Mouse (Mus musculus) ES-CJ7 (cell line): ENCODE measurements around the gene Psors1c2.

Source experiments
- DNase-seq: peaks from one replicate; pipeline ENCODE4 v3.0.0; 2011; ENCODE audit warnings: low read depth, low spot score

Gene Psors1c2

DNA sequence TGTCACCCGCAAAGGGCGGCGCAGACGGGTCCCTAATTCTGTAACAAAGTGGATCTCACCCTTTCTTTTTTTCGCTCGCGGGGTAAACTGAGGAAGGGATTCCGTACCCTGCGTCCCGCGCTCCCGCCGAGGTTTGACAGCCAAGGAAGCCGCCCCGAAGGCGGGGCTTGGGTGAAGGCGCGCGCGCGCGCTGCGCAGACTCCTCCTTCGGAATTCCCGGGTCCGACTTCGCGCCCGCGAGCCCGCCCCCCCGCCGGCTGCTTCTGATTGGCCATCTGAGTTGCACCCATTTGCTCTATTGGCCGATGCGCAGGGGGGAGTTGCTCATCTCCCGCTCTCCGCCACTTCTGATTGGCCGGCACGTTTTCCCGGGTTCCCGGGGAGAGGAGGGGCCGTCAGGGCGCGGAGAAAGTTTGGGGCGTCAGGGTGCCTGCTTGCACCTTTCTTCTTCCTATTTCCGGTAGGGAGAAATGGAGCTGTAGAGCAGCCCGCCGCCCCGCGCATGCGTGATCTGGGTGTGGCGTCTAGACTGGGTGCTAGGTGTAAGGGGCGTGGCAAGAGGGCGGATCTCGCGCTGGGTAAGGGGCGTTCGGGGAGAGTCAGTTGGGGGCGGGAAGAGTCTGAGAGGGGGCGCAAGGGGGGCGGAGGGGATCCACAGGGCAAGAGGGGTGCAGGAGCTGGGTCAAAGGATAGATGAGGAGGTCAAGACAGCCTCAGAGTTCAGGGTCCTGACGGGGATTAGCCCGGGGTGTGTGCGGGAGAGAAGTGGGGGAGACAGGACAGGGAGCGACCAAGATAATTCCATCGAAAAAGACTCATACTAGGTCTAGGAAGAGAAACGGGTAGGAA lies 16.1 kb upstream of the Psors1c2 start, which contains the start of the genes Tcf19 and Cchcr1:
Tcf19 (minus strand) TSS at position 173 of the 849 bp plus-strand sequence.
Cchcr1 (plus strand) TSS at position 449 of the 849 bp plus-strand sequence.
- DNase-seq = peak; percentile 98

DNA sequence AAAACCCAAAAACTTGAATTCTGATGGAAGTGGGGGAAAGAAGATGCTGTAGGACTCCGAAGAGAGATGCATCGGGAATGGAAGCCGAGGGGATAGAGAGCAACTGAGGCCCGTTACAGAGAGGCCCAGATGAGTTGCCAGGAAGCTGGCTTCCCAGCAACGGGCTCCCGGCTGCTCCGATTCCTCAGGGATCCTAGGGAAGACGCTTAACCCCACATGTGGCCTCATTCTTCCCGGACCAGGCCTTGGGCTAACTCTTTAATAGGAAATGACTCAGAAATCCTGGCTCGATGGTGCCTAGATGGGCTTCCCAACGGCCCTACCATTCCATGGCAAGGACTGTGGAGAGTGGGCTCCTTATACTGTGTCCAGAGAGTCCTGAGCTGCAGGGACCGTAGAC lies 15.5 kb upstream of the Psors1c2 start:
- peak; percentile 29 for DNase-seq

DNA sequence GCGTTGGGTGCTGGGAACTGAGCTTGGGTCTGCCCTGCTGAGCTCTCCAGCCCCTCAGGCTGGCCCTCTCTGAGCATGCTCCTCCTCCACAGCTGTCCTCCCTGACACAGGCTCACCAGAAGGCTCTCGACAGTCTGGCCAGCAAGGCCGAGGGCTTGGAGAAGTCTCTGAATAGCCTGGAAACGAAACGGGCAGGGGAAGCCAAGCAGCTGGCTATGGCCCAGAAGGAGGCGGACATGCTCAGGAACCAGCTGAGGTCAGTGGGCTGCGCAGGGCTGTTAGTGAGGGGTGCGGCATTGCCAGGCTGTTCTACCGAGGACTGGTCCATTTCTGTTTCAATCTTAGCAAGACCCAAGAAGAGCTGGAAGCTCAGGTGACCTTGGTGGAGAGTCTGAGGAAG lies 8.6 kb upstream of the Psors1c2 start:
- DNase-seq = no peak

DNA sequence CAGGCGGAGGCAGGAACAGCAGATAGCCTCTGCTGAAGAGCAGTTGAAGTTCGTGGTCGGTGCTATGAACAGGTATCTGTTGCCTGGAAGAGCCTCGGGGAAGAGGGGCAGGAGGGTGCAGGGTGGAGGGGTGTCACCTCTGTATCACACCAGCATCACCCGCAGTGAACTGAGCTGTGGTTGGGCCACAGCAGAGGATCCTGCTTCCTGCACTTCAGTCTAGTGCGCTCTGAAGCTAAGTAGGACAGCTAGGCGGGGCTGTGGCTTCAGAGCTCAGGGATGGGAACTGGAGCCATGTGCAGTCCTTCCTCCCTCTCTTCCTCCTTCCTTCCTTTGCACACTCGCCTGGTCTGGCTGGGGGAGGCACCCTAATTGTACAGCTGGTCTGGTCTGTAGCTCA lies 6.4 kb upstream of the Psors1c2 start:
- DNase-seq = peak; percentile 47

DNA sequence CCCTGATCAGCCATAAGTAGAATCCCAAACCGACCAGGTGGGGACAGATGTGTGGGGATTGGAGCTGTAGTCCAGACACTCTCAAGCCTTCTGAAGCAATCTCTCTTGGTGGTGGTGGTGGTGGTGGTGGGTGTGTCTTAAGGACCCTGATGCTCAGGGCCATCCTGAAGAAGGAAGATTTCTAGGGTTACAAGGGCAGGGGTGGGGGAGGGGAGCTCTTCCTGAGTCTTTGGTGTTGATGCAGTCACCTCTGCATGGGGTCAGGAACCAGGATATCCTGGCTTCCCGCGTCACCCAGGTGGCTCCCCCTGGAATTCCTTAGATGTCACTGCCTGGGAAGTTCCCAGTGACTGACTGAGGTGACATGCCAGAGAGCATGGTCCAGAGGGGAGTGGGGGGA lies 641 bp upstream of the Psors1c2 start:
- peak; percentile 90 for DNase-seq

DNA sequence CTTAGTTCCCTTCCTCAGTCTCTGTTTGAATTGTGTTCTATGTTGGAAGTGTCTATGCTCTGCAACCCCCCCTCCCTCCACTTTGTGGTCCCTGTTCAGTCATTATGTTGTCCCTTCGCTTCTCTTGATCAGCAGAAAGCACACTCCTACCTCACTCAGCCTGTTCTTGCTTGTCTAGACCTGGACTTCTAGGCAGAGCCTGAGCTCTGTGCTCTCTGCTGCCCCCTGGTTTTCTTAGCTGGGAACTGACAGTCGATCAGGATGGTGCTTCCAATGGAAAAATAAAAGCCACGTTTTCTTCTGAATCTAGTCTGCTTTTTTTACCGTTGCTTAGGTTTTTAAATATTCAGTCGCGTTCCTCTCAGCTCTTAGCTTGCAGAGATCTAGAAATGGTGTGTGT lies 1.3 kb downstream of the Psors1c2 start:
- DNase-seq = peak; percentile 90

DNA sequence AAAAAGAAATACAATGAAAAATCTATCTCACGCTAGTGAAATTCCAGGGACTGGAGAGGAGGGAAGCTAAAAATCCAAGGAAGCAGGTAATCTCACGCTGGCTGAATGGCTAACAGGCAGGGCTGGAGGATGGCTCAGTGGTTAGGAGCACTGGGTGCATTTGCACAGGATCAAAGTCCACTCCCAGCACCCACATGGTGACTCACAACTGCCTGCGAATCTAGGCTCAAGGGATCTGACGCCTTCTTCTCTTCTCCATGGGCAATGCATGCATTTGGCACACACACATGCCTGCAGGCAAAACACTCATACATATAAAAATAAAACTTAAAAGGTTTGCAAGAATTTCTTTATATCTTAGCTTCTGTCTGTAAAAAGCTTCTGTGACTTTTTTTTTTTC lies 4.4 kb downstream of the Psors1c2 start:
- DNase-seq = no peak

DNA sequence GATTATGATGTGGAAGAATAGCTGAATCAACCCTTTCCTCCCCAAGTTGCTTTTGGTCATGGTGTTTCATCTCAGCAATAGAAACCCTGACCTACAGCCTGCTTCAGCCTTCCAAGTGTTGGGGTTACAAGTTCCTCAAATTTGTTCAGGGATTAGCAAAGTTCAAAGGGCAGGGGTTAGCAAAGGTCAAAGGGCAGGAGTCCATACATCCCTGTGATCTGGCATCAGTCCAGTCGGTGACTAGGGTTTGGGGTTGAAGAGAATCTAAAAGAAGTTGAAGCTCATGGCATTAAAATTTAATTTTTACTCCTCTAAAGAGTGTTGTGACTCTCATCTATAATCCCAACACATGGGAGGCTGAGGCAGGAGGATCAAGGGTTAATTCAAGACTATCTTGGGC lies 5.5 kb downstream of the Psors1c2 start:
- DNase-seq = no peak

DNA sequence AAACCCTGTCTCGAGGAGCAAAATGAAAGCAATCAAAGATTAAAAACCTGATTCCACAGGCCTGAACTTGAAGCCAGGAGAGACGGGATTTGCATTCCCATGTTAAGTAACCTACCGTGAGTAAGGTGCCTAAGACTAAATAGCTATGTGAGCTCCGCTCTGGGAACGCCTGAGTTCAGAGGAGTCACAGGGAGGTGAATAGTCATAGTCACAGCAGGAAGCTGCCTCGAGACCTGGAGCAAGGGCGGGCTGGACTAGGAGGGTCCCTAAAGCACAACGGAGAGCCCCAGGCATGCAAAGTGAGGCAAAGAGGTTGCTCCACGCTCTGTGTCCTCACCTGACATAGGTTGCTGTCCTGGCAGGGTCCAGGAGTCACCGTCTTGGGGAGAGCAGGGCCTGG lies 6.5 kb downstream of the Psors1c2 start:
- peak; percentile 80 for DNase-seq

DNA sequence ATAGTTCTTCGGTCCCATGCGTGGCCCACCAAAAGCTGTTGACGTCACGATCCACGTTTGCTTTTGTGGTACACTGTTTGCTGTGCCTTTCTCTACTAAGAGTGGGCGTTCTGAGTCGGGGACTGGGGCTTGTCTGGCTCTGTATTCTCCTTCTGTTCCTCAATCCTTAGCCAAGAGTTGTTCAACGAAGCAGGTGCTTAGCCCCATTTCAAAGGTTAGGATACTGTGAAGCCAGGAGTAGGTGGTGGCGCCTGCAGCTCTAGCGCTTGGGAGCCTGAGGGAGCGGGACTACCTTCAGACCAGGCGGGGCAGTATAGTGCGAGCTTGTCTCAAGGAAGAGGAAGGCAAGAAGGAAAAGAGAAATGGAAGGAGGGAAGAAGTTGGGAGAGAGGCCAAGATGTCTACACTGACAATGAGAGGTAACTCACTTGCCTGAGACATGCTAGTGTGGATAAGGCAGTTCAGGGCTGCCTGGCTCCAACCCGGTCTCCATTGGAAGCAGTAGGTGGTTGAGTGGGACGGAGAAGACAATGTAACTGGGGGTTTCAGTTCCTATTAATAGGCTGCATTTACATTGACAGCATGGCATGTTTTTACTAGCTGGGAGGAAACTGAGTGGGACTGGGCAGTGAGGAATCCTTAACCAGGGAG lies 9.9 kb downstream of the Psors1c2 start:
- peak; percentile 88 for DNase-seq

DNA sequence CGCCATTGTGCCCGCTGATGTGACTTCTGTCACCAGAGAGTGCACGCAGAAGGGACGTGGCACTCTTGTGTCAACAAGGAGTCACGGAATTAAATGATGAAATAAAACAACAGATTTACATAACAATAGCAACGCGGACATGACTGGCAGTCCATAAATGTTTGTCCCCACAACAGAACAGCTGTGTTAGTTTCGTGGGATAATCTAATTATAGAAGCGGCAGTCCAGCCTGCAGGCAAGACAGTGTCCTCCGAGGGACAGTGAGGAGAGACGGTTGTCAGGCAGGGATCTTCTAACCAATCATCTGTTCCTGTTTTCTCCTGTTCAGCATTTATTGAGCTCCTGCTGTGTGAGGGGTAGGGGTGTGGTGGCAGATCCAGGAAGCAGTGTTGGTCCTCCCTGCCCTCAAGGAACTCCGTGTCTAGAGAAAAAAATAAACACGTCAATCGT lies 10.4 kb downstream of the Psors1c2 start:
- peak; percentile 65 for DNase-seq

DNA sequence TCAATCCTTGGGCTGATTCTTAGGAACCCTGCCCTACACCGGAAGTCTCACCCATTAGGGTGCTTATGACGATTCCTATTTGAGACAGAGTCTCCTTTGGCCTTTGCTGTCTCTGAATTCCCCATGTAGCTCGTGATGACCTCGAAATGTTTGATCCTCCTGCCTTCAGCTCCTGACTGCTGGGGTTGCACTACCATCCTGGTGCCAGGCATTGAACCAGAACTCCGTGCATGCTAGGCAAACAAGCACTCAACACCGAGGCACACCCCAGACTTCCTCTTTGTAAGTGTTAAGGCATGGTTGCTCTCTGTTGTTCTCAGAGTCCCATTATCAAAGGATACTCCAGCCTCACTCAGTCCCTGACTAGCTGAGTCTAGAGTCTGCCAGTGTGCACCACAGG lies 11.0 kb downstream of the Psors1c2 start:
- no peak for DNase-seq

DNA sequence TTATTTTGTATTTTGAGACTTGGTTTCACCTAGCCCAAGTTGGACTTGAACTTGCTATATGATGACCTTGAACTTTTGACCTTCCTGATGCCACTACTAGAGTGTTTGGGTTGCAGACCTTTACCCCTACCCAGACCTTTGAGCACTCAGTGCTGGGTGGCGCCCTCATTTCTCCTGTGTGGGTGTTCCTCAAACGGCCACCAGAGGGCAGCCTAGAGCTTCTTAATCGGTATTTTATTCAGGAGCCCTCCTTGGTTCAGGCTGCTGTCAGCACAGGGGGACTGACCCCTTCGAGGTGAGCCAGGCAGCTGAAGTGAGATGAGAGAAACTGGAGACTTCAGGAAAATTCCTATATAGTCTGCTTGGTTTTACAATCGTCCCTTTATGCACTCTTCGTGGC lies 11.7 kb downstream of the Psors1c2 start:
- DNase-seq = peak; percentile 89

DNA sequence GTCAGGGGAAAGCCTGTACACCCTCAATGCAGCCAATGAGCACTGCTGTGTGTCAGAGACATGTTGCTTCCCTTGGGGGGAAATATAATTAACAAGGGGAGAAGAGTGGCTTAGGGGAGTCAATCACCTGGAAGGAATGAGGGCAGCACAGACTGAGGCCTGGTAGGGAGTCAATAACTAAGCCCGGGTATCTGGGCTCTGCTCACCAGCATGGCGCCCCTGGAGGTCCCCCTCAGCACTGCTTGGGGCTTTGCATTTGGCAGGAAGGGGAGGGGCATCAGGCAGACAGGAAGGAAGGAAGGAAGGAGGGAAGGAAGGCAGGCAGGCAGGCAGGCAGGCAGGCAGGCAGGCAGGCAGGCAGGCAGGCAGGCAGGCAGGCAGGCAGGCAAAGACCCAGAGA lies 14.5 kb downstream of the Psors1c2 start:
- DNase-seq = peak; percentile 90

DNA sequence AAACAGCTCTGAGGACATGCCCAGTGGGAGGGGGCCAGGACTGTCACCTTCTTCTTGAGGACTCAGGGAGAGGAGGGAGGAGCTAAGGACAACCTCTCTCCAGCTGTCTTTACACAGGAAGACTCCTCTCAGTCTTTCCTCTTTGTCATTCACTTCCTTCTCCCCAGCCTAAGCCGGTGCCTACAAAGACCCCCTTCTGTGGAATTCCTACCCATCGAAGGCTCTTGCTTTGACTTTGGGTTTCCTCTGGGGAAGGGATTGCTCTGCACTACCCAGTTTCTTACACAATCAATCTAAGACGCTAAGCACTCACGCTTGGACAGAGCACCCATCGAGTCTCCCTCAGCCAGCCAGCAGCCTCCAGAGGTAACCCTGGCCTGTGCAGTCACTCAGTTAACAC lies 15.6 kb downstream of the Psors1c2 start:
- DNase-seq = peak; percentile 57

DNA sequence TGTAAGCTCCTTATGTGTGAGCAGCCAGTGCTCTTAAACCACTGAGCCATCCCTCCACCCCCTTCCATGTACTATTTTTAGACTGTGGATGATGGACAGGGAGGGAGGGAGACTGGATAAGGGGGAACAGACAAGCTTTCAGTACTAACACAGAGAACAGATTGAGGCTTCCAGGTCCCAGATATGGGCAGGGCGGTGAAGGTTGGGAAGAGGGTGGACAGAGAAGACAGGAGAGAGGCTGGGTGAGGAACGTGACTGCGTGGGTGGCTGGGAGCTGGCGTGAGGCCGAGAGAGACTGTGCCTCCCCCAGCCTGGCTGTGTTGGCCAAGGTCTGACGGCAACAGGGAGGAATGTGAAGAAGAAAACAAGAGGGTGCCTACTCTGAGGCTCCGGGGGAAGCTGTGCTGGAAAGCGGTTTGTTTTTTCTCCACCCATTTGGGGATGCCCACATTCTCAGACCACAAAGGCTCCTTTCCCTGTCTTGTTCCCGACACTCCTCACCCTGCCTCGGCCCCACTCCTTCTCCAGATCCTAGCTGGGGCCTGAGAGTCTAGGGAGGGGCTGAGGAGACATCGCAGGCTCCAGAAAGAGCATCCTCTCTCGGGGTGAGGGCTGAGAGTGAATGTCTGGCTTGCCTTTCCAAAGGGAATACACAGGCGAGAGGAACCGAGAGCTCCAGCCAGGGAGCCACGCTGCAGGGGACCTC lies 16.6 kb downstream of the Psors1c2 start:
- DNase-seq = no peak

DNA sequence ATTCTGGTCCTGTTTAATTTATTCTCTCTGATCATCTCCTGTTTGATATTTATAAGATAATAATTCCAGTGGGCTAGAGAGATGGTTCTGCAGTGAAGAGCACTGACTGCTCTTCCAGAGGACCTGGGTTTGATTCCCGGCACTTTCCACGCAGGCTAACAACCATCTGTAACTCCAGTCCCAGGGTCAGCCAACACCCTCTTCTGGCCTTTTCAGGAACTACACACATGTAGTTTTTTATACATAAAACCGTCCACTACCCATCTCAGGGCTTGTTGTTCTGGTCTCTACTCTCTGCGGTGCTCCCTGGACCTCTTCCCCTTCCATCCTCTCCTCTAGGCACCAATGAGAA lies 17.1 kb downstream of the Psors1c2 start:
- DNase-seq = peak; percentile 44

DNA sequence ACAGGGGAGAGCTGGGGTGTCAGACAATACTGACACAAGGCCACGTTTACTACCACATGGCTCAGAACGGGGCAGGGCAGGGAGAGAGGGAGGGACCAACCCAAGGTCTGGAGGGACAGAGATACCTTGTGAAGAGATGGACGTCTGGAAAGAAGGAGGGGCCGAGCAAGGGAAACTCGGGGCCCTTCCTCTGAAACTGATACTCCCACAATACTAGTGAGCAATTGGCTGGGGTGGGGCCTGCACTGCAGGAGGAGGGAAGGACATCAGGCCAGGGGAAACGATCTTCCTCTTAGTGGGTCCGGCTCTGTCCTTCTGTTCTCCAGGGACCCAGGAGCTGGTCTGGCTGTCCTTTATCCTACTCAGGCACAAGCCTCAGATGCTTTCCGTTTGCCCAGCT lies 17.9 kb downstream of the Psors1c2 start:
- DNase-seq = no peak

DNA sequence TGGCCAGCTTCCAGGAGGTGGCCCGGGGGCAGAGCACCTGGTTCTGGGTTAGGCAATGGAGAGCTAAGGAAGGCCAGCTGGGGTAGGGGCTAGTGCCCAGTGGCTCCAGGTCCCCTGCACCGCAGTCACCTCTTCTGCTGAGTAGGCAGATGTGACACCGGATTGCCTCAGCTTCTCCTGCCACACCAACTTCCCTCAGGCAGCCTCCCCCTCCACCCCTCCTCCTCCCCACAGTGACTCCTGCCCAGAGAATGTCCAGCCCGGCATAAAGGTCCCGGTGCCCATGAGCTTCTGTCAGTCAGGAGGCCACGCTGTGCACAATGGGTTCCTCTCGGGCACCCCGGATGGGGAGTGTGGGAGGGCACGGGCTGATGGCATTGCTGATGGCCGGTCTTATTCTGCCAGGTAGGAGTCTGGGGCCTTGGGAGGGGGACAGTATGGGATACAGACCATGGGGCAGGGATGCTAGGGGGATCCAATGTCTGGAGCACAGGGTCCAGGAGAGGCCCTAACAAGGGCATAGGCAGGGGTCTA lies 18.9 kb downstream of the Psors1c2 start, which contains the start of gene Cdsn:
Cdsn (plus strand) TSS at position 248 of the 534 bp plus-strand sequence.
- no peak for DNase-seq

DNA sequence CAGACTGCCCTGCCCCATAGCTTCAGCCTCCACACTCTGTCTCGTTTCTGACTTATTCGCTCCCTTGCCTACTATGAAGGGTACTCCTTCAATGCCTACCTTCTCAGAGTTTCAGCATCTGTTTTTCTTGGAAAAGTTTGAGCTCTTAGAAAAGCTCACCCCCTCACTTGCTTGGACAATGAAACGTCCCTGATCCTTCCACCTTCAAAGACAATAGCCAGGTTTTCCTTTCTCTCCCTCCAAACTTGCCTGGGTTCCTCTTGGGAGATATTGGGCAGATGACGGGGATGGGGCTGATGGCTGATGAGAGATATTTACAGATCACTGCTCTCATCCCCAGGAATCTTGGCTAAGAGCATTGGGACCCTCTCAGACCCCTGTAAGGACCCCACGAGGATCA lies 21.3 kb downstream of the Psors1c2 start:
- no peak for DNase-seq

DNA sequence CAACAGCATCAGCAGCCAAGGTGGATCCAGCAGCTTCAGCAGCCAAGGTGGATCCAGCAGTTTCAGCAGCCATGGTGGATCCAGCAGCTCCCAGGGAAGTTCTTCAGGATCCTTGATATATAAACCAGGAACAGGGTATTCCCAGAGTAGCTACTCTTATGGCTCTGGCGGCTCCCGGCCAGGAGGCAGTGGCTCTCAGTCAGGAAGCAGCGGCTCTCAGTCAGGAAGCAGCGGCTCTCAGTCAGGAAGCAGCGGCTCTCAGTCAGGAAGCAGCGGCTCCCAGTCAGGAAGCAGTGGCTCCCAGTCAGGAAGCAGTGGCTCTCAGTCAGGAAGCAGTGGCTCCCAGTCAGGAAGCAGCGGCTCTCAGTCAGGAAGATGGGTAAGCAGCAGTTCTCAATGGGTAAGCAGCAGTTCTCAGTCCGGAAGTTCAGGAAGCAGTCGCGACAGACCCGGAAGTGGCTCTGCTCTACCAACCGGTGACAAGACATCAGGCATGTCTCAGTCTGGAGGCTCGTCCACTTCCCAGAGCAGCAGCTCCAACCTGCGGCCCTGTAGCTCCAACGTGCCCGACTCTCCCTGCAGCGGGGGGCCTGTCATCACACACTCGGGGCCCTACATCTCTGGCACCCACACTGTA lies 21.9 kb downstream of the Psors1c2 start:
- DNase-seq = no peak
